Mouse (Mus musculus): ENCODE results near the gene Olfr487. TPM values are rescaled to one million over a fixed set of nuclear protein-coding genes. Genes with fewer than 3 reads are reported as not detected.
"Not testable (repeated sequence)": the region's sequence is repeated elsewhere in the genome, so short reads cannot be mapped to it uniquely, and the experiment has no call there.

The Olfr487 gene
- total RNA-seq (2021), result not detected
- long read RNA-seq, experiment 1, result 0 reads
- long read RNA-seq, experiment 2, result 0 reads

DNA sequence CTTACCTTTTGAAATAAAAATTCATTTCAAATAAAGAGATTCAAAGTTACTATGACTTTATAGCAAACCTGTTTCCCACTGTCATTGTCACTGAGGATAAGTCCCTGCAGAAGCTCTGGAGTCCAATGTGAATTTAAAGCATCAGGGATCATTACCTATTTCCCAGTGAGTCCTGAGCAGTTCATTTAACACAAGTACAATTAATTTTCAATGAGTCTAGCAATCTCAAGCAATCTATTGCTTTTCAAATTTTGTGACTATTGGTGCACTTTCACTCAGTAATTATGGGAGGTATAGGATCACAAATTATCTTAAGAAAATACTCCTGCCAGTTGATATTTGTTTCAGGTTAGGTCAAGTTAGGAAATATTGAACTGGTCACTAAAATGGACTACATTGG, at the start of gene Olfr487:
Olfr487 (minus strand) TSS at position 101 of the 400 bp plus-strand sequence.
- DNase-seq, result not testable (repeated sequence)

DNA sequence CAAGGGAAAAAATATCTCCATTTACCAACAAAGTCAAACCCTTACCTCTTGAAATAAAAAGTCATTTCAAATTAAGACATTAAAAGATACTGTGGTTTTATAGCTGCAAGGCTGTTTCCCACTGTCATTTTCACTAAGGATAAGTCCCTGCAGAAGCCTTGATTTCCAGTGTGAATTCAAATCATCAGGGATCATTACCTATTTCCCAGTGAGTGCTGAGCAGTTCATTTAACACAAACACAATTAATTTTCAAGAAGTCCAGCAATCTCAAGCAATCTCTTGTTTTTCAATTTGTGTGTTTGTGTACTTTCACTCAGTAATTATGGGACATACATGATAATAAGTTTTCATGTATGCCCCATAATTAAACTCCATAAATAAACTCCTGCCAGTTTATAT, 43.8 kb upstream of the Olfr487 start, which contains the start of gene Olfr488:
Olfr488 (minus strand) TSS at position 101 of the 400 bp plus-strand sequence.
- no peak for DNase-seq

DNA sequence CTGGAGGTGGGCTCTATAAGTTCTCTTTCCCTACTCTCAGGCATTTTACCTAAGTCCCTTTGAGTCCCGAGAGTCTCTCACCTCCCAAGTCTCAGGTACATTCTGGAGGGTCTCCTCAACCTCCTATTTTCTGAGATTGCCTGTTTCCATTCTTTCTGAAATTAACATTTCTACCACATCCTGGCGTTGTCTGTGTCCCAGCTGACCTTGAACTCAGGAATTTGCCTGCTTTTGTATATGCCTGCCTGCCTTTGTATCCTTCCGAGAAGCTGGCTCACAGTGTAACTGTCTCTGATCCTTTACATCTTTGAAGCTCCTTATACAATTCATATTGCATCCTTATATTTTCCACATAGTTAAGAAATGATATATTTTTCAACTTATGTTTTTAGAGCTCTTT, 19.1 kb upstream of the Olfr487 start:
- no peak for DNase-seq

DNA sequence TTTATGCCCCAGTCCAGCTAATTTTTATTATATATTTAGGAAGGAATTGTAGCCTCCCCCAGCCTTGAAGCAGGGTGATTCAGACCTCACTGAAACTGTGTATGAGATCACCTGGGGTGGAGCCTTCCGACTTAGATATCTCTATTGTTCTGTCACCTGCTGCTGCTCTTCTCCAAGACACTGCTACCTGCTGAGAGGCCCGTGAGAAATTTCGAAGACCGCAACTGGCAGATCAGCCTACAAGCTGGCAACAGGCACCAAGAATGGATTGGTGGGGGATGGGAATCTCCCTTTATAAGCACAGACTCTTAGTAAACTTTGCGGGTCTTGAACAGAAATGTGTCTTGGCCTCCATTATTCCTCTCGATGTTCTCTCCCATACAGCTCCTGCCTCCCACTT, 17.5 kb downstream of the Olfr487 start:
- DNase-seq, result no peak

DNA sequence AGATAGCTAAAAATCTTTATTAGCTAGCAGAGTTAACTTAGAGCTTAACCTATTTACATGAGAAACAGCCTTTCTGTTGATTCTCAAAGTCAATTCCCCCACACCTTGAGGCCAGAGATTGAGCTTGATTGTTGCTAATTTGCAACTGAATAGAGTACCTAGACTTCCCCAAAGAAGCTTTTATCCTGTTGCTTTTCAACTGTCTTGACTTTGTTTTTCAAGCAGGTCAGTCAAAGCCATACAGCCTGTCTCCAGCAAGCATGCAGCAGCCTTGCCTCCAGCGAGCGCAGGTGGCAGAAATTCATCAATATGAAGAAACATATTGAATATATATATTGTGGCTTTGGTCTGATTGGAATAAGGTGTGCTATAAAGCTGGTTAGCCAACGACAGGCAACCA, 18.1 kb downstream of the Olfr487 start:
- DNase-seq, result not testable (repeated sequence)

DNA sequence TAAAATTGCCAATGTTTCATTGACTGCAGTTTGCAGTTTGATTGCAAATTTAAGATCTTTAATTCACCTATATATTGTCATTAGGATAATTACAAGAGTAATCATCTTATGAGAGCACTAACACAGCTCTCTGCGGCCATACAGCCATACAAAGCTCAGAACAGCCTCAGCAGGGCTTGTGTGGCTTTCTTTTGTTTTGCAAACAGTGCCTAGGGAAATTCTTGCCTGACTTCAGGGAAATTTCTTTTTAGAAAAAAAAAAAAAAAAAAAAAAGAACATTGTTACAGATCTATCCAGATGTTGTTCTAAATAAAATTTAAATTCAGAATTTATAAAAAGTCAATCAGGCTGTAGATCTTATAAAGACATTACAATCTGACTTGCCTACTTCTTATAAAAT, 21.7 kb downstream of the Olfr487 start:
- not testable (repeated sequence) for DNase-seq

DNA sequence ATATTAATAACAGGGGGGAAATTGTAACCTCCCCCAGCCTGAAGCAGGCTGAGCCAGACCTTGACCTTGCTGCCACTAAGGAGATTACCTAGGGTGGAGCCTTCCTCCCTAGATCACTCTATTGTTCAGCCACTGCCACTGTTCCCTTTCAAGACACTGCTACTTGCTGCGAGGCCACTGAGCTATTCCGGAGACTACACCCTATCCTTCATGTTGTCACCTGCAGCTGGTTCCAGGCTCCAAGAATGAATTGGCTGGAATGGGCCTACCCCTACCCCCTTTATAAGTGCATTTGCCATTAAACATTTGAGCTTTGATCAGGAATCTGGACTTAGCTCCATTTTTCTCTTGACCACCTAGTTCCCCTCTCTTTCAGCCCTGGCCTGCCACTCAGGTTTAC, 23.2 kb downstream of the Olfr487 start:
- DNase-seq, result not testable (repeated sequence)

DNA sequence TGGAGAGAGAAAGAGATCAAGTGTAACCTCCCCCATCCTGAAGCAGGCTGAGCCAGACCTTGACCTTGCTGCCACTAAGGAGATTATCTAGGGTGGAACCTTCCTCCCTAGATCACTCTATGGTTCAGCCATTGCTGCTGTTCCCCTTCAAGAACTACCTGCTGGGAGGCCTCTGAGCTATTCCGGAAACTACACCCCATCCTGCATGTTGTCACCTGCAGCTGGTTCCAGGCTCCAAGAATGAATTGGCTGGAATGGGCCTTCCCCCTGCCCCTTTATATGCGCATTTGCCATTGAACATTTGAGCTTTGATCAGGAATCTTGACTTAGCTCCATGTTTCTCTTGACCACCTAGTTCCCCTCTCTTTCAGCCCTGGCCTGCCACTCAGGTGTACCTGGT, 29.2 kb downstream of the Olfr487 start:
- not testable (repeated sequence) for DNase-seq

DNA sequence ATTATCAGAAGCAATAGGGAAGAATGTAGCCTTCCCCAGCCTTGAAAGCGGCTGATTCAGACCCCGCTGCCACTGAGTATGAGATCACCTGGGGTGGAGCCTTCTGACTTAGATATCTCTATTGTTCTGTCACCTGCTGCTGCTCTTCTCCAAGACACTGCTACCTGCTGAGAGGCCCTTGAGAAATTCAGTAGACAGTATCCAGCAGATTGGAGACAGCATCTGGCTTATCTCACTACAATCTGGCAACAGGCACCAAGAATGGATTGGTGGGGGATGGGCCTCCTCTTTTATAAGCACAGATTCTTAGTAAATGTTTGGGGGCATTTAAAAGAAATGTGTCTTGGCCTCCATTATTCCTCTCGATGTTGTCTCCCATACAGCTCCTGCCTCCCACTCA, 30.0 kb downstream of the Olfr487 start:
- not testable (repeated sequence) for DNase-seq

DNA sequence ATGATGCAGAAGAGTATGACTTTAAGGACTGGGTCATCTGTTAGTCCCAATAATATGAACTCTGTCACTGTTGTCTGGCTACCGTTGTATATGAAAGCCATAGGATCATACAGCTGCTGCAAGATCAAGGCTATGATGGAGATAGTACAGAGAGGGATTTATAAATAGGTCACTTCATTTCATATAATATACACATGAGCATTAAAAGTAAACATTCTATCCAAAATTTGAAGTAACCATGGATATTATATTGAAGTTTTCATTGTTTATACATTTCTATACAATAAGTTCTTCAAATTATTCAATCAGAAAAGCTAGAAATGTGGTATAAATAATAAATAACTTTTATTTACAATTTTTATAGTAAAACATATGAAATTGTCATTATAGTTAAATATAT, 41.8 kb downstream of the Olfr487 start, which contains the start of gene Olfr486:
Olfr486 (minus strand) TSS at position 101 of the 400 bp plus-strand sequence.
- not testable (repeated sequence) for DNase-seq

DNA sequence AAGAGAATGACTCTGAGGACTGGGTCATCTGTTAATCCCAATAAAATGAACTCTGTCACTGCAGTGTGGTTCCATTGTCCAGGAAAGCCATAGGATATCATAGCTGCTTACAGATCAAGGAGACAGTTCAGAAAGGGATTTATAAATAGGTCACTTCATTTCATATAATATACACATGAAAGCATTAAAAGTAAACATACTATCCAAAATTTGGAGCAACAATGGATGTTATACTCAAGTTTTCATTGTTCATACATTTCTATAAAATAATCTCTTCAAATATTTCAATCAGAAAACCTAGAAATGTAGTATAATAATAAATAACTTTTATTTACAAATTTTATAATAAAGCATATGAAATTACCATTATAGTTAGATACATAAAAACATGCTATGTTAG, 54.7 kb downstream of the Olfr487 start, which contains the start of gene Olfr485:
Olfr485 (minus strand) TSS at position 101 of the 400 bp plus-strand sequence.
- DNase-seq, result no peak

Other genes starting within 250 kb of the Olfr487 start
- not detected for gene Olfr476, start 249.8 kb downstream of the Olfr487 start, total RNA-seq (2021)
- gene Olfr477, start 227.9 kb downstream of the Olfr487 start, total RNA-seq (2021), result not detected
- gene Olfr478, start 180.6 kb downstream of the Olfr487 start, total RNA-seq (2021), result not detected
- gene Olfr479, start 163.9 kb downstream of the Olfr487 start, total RNA-seq (2021), result not detected
- gene Olfr480, start 147.3 kb downstream of the Olfr487 start, total RNA-seq (2021), result not detected
- not detected for gene Olfr481, start 134.8 kb downstream of the Olfr487 start, total RNA-seq (2021)
- 1 to 10 TPM in 1 of 2 experiments, under 1 TPM in 1; 0.87 to 1.1 TPM for gene Olfr482, start 117.0 kb downstream of the Olfr487 start, total RNA-seq (2021)
- not detected for gene Olfr483, start 113.8 kb downstream of the Olfr487 start, total RNA-seq (2021)
- gene Olfr484, start 87.2 kb downstream of the Olfr487 start, total RNA-seq (2021), result not detected
- not detected for gene Olfr485, start 54.8 kb downstream of the Olfr487 start, total RNA-seq (2021)
- not detected for gene Olfr486, start 41.9 kb downstream of the Olfr487 start, total RNA-seq (2021)
- gene Olfr488, start 43.7 kb upstream of the Olfr487 start, total RNA-seq (2021), result not detected
- gene Olfr490, start 74.3 kb upstream of the Olfr487 start, total RNA-seq (2021), result not detected
- not detected for gene Olfr491, start 98.8 kb upstream of the Olfr487 start, total RNA-seq (2021)
- gene Olfr492, start 109.0 kb upstream of the Olfr487 start, total RNA-seq (2021), result not detected
- gene Olfr493, start 132.3 kb upstream of the Olfr487 start, total RNA-seq (2021), result not detected
- not detected for gene Olfr494, start 150.7 kb upstream of the Olfr487 start, total RNA-seq (2021)
- gene Olfr495, start 178.5 kb upstream of the Olfr487 start, total RNA-seq (2021), result not detected
- not detected for gene Olfr497, start 205.8 kb upstream of the Olfr487 start, total RNA-seq (2021)

All from heart, adult 18-20 months (tissue).